ENCODE assay signal across 12 mouse cellular contexts in genomic region chr5:100597886-100598485, GRCm38 (mm10). TPM values are rescaled to one million over a fixed set of nuclear protein-coding genes. Genes with fewer than 3 reads are reported as not detected.
DNase-seq lines count a peak whose midpoint lies in the region; ATAC-seq and TF ChIP-seq lines count a peak whose summit lies in the region.
"Had no signal": no experiment of that assay in that cellular context is flagged by ENCODE, and none has a peak within 500 bp of the region (broad histone marks: within the 10 kb centered on the region; RNA-seq: fewer than 3 reads in every experiment).

No protein-coding gene starts in this region.

- no peak overlapping the region for H3K4me2 ChIP-seq in forebrain, embryonic 14.5 days (ENCODE audit: low read length)
- H3K4me2 ChIP-seq in forebrain, embryonic 11.5 days (ENCODE audit: low read depth, low read length, severe bottlenecking) = no peak overlapping the region
- H3K4me2 ChIP-seq: liver, embryonic 15.5 days had no signal

- H3K4me3 ChIP-seq in forebrain, embryonic 14.5 days (ENCODE audit: low read depth, low read length) = no peak overlapping the region
- no peak overlapping the region for H3K4me3 ChIP-seq in forebrain, embryonic 11.5 days (ENCODE audit: low read depth, low read length)
- H3K4me3 ChIP-seq in left cerebral cortex, adult 2 months = no peak overlapping the region
- H3K4me3 ChIP-seq: erythroblast, embryonic 14.5 days; liver, embryonic 15.5 days had no signal

- no peak overlapping the region for H3K27ac ChIP-seq in forebrain, embryonic 14.5 days (ENCODE audit: low read depth, low read length)
- no peak overlapping the region for H3K27ac ChIP-seq in forebrain, embryonic 11.5 days (ENCODE audit: low read depth, low read length)
- no peak overlapping the region for H3K27ac ChIP-seq in left cerebral cortex, adult 2 months
- H3K27ac ChIP-seq: liver, embryonic 15.5 days had no signal

- no peak overlapping the region for H3K9ac ChIP-seq in forebrain, embryonic 14.5 days (ENCODE audit: low read length)
- no peak overlapping the region for H3K9ac ChIP-seq in forebrain, embryonic 11.5 days (ENCODE audit: low read length)
- H3K9ac ChIP-seq: liver, embryonic 15.5 days had no signal

- 64% methylated on average over 11 of the region's 11 CpGs for WGBS in forebrain, embryonic 14.5 days
- 76% methylated on average over 11 of the region's 11 CpGs for WGBS in forebrain, embryonic 11.5 days

- peak; percentile 4 for DNase-seq in forebrain, embryonic 14.5 days (ENCODE audit: low spot score)
- no peak for DNase-seq in forebrain, embryonic 11.5 days (ENCODE audit: low spot score)
- DNase-seq in A20 (ENCODE audit: low read depth, low spot score) = peak; percentile 78
- peak; percentile 3 for DNase-seq in brain, adult 2 months (ENCODE audit: low read depth, low spot score)
- peak; percentile 38 for DNase-seq in naive thymus-derived CD4-positive, alpha-beta T cell, adult 2 months (ENCODE audit: low read depth)
- DNase-seq in frontal cortex, postnatal 36 days (ENCODE audit: low spot score in 2 of 2) = no peak
- DNase-seq in adrenal gland, postnatal 14 days = no peak
- no peak for DNase-seq in left cerebral cortex, adult 2 months (ENCODE audit: extremely low spot score in 1 of 2, low spot score in 2 of 2)
- DNase-seq: cerebellum, postnatal 10 days had no signal

- no peak for ATAC-seq in forebrain, embryonic 14.5 days
- no peak for ATAC-seq in forebrain, embryonic 11.5 days (replicated peaks; ENCODE audit: low FRiP score)

- no peaks in the 10 kb centered on the region for H3K4me1 ChIP-seq in forebrain, embryonic 14.5 days (ENCODE audit: control insufficient read depth, insufficient read depth, low read length)
- H3K4me1 ChIP-seq in forebrain, embryonic 11.5 days (replicated peaks; ENCODE audit: control insufficient read depth, insufficient read depth, low read length) = no peaks in the 10 kb centered on the region
- H3K4me1 ChIP-seq: liver, embryonic 15.5 days had no signal

- no peaks in the 10 kb centered on the region for H3K36me3 ChIP-seq in forebrain, embryonic 14.5 days (ENCODE audit: control insufficient read depth, insufficient read depth, low read length)
- H3K36me3 ChIP-seq in forebrain, embryonic 11.5 days (ENCODE audit: control insufficient read depth, insufficient read depth, low read length) = no peaks in the 10 kb centered on the region
- H3K36me3 ChIP-seq: liver, embryonic 15.5 days had no signal

- TF ChIP-seq CTCF in left cerebral cortex, adult 2 months (IDR thresholded peaks at IDR 0.05) = no peak

- H3K9me3 ChIP-seq in forebrain, embryonic 14.5 days (replicated peaks; ENCODE audit: control insufficient read depth, low read length) = no peaks in the 10 kb centered on the region
- H3K9me3 ChIP-seq in forebrain, embryonic 11.5 days (ENCODE audit: control insufficient read depth, low read length) = peaks cover 2% of the 10 kb centered on the region; the same call in 1 of the 2 replicates
- H3K9me3 ChIP-seq: liver, embryonic 15.5 days had no signal

- intact Hi-C loops in left cerebral cortex, adult 2 months (cut with DNase I) = no loop called here

- no peaks in the 10 kb centered on the region for H3K27me3 ChIP-seq in forebrain, embryonic 14.5 days (replicated peaks; ENCODE audit: control insufficient read depth, insufficient read depth, low read length)
- no peaks in the 10 kb centered on the region for H3K27me3 ChIP-seq in forebrain, embryonic 11.5 days (ENCODE audit: control insufficient read depth, insufficient read depth, low read length)
- H3K27me3 ChIP-seq: liver, embryonic 15.5 days had no signal

RNA-seq across cellular contexts. Expression of gene Plac8, which starts 25.9 kb away (rescaled TPM):
- polyA plus RNA-seq in forebrain, embryonic 14.5 days (2014; fragmentation: Nextera tagmentation; extraction: Ambion mirVana) = 0.31 and 0.41 TPM in 2 replicates
- 1.3 and 1.4 TPM in 2 replicates for polyA plus RNA-seq in forebrain, embryonic 11.5 days (2014; fragmentation: Nextera tagmentation; extraction: Ambion mirVana)
- 9.2 and 10.8 TPM in 2 replicates for total RNA-seq in adrenal gland, postnatal 14 days (2021)
- not detected for total RNA-seq in left cerebral cortex, adult 2 months (2021)
- total RNA-seq: layer of hippocampus, postnatal 14 days had no signal

Comparison
In these comparisons a context has a peak if more than half of its experiments do, and no peak if none do; other contexts are left out.
1. DNase-seq: peak in forebrain, embryonic 14.5 days (single experiment), A20 (single experiment), brain, adult 2 months (single experiment) and naive thymus-derived CD4-positive, alpha-beta T cell, adult 2 months (single experiment); none in forebrain, embryonic 11.5 days (single experiment), frontal cortex, postnatal 36 days (0 of 2), adrenal gland, postnatal 14 days (single experiment) and left cerebral cortex, adult 2 months (0 of 2).